Mouse (Mus musculus) embryonic facial prominence, embryonic 10.5 days (tissue): ENCODE results near the gene Sox5. TPM values are rescaled to one million over a fixed set of nuclear protein-coding genes. Genes with fewer than 3 reads are reported as not detected.

Source experiments
- DNase-seq: peaks from one replicate; pipeline ENCODE4 v3.0.0-alpha.2; 2017; ENCODE audit warnings: low spot score
- H3K27ac ChIP-seq: fragments of 300-500 bp; sonication (generic); replicated peaks from 2 replicates; pipeline ENCODE4 v1.5.1; 2016; ENCODE audit warnings: mild to moderate bottlenecking
- H3K27me3 ChIP-seq: fragments of 300-500 bp; sonication (generic); replicated peaks from 2 replicates; pipeline ENCODE4 v1.6.1; 2016; ENCODE audit warnings: low read depth, mild to moderate bottlenecking; ENCODE audit not compliant: poor library complexity, severe bottlenecking
- H3K36me3 ChIP-seq: fragments of 300-500 bp; sonication (generic); replicated peaks from 2 replicates; pipeline ENCODE4 v1.6.1; 2016; ENCODE audit warnings: mild to moderate bottlenecking, moderate library complexity
- H3K4me1 ChIP-seq: fragments of 300-500 bp; sonication (generic); 2 replicates; pipeline ENCODE4 v1.6.1; 2016
- H3K4me3 ChIP-seq: fragments of 300-500 bp; sonication (generic); 2 replicates; pipeline ENCODE4 v1.5.1; 2016; ENCODE audit warnings: mild to moderate bottlenecking, moderate library complexity
- H3K9me3 ChIP-seq: fragments of 300-500 bp; sonication (generic); 2 replicates; pipeline ENCODE4 v1.6.1; 2016; ENCODE audit warnings: mild to moderate bottlenecking
- WGBS: fragments of 180-500 bp; shearing (Covaris S2); methylation state at CpG from one replicate; pipeline ENCODE4 v1.1.7; 2016; 5-methylcytosine and 5-hydroxymethylcytosine counted together
- polyA plus RNA-seq: library from polyadenylated mRNA; unstranded; fragments of >200 nt; fragmentation: Nextera tagmentation; extraction: Ambion mirVana; gene quantifications from 2 replicates; pipeline ENCODE4 v1.2.1, GENCODE M21; 2016

Sox5 gene
- polyA plus RNA-seq, 1 experiment from 2014 or later, result 65.1 TPM

DNA sequence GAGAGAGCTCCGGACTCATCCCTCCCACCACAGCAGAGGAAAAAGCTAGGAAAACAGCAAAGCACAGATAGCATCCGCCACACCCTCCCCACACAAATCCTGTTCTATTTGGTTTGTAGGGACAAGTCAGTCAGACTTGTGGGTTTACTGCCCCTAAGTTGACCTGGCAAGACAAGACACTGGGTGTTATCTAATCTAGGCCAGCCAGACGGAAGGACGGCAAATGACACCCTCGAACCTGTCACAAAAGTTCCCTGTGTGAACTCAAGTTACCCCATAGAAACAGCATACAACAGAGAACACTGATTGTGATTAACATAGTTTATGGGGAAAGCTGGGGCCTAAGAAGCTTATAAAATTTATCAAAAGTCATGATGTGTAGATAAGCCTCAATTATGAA lies 76.8 kb downstream of the Sox5 start:
- 84% methylated on average over 5 of the region's 5 CpGs for WGBS
- no peaks in the 10 kb centered on the region; the same call in 1 of the 2 replicates for H3K4me1 ChIP-seq

DNA sequence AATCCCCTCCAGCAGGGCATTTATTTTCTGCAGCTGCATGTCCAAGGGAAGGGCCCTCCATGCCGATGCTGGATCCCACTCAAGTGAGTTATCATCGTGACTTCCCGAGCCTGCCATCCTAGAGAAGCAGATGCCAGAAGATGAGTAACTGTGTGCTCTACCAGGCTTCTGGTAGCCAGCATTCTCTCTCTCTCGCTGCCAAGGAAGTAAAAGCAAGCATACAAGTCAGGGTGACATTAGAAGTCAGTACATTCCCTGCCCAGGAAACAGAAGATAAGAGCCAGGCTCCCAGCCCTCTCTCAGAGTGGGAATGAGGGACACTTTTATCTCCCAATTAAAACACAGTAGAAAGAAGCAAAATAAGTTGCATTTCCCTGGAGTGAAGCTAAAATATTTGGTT lies 86.1 kb downstream of the Sox5 start:
- 87% methylated on average over 4 of the region's 4 CpGs for WGBS
- no peak for DNase-seq

More for the DNA sequence above, 76.8 kb downstream of the Sox5 start:
- no peaks in the 10 kb centered on the region for H3K36me3 ChIP-seq
- H3K9me3 ChIP-seq, result 0 out of 2 replicates have a peak, but pooled peaks cover 2% of the 10 kb centered on the region
- no peak overlapping the region for H3K27ac ChIP-seq
- no peak for DNase-seq
- no peaks in the 10 kb centered on the region for H3K27me3 ChIP-seq
- no peak overlapping the region for H3K4me3 ChIP-seq

DNA sequence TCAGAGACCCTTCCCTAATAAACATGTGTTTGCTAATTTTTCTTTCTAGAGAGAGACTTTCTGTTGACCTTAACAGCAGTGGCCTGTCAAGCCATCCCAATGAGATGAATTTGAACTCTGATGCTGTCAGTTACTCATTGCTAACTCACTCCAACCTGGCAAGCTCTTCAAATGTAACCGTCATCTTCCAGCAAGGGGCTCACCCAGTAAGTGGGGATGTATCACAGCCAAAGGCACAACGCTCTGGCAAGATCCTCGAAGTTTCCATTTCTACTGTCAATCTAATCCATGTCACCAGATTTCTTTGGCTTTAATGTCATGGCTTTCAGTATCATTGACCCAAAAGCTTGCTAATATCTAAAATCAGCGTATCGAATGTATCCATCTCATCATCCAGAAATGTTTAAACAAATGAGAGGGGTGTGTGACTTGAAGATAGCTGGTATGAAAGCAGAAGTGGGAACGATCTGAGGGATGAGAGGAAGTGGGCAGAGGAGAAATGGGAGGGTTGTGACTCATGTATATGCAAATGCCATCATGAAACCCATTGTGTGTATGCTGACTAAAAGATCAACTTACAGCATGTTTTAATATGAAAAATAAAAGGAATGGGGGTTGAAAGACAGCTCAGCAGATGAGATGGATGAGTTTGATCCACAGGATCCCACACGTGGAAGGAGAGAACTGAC lies 88.4 kb downstream of the Sox5 start:
- Histone ChIP-seq H3K36me3 (no peaks in the 10 kb centered on the region), H3K4me3 (no peak overlapping the region), H3K27ac (no peak overlapping the region), H3K9me3 (no peaks in the 10 kb centered on the region), H3K27me3 (no peaks in the 10 kb centered on the region), H3K4me1 (peaks cover 8% of the 10 kb centered on the region; the same call in 1 of the 2 replicates)
- 91% methylated on average over 7 of the region's 7 CpGs for WGBS
- no peak for DNase-seq

More for the DNA sequence above, 86.1 kb downstream of the Sox5 start:
- H3K27me3 ChIP-seq, result no peaks in the 10 kb centered on the region
- H3K9me3 ChIP-seq, result no peaks in the 10 kb centered on the region
- H3K4me1 ChIP-seq, result peaks cover 8% of the 10 kb centered on the region; the same call in 1 of the 2 replicates
- H3K27ac ChIP-seq, result no peak overlapping the region
- no peak overlapping the region for H3K4me3 ChIP-seq
- no peaks in the 10 kb centered on the region for H3K36me3 ChIP-seq

GRCm38 (mm10) chr6:144691298-144692041 lies 90.3 kb downstream of the Sox5 start:
- no peaks in the 10 kb centered on the region for H3K27me3 ChIP-seq
- no peaks in the 10 kb centered on the region for H3K36me3 ChIP-seq
- DNase-seq, result no peak
- H3K27ac ChIP-seq, result no peak overlapping the region
- H3K9me3 ChIP-seq, result no peaks in the 10 kb centered on the region
- no peaks in the 10 kb centered on the region for H3K4me1 ChIP-seq
- WGBS, result 89% methylated on average over 7 of the region's 7 CpGs
- H3K4me3 ChIP-seq, result no peak overlapping the region

- Histone ChIP-seq H3K9me3 (no peaks in the 10 kb centered on the region), H3K27me3 (no peaks in the 10 kb centered on the region), H3K27ac (no peak overlapping the region), H3K36me3 (no peaks in the 10 kb centered on the region), H3K4me1 (no peaks in the 10 kb centered on the region), H3K4me3 (no peak overlapping the region)
- DNase-seq, result no peak
- WGBS, result 91% methylated on average over 3 of the region's 3 CpGs
These were observed 92.7 kb downstream of the Sox5 start for GRCm38 (mm10) chr6:144689076-144689475.

GRCm38 (mm10) chr6:144687681-144688080 lies 94.1 kb downstream of the Sox5 start:
- no peaks in the 10 kb centered on the region for H3K4me1 ChIP-seq
- no peaks in the 10 kb centered on the region for H3K9me3 ChIP-seq
- H3K36me3 ChIP-seq, result no peaks in the 10 kb centered on the region
- H3K4me3 ChIP-seq, result no peak overlapping the region
- no peak for DNase-seq
- H3K27ac ChIP-seq, result no peak overlapping the region
- WGBS, result 83% methylated on average over 8 of the region's 8 CpGs
- no peaks in the 10 kb centered on the region for H3K27me3 ChIP-seq

DNA sequence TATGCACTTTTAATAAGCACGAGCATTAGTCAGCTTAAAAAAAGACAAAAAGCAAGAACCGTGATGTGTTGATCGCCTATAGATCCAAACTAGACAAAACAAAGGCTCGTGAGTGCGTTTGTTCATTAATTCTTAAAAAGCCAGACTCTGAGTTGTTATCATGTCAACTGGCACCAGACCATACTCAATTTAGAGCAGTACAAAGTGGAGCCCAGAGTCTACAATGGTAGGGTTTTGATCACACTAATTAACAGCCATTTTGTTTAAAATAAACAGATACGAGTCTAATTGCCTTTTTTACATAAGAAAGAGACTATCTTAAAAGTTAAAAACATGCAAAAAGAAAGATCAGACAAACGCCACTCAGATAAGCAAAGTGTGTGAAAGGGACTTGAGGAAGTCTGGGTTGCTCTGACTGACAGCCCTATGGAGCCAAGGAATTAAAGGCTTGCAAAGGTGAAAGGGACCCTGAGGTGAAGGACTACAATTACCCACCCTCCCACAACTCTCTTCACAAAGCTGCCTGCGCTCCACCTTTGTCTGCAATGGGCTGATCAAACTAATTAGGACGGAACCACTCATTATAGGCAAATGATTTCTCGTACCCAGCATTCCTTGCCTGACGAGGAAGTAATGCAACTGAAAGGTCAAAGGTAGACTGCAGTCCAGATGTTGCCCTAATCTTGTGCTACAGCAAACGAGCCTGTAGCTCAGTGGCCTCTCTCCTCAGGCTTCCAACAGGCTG lies 100.6 kb downstream of the Sox5 start:
- Histone ChIP-seq H3K36me3 (no peaks in the 10 kb centered on the region), H3K27ac (no peak overlapping the region), H3K9me3 (no peaks in the 10 kb centered on the region), H3K4me1 (peaks cover 14% of the 10 kb centered on the region), H3K4me3 (no peak overlapping the region), H3K27me3 (no peaks in the 10 kb centered on the region)
- WGBS, result 47% methylated on average over 12 of the region's 12 CpGs
- peak; percentile 27 for DNase-seq

- no peak for DNase-seq
- H3K4me1 ChIP-seq, result peaks cover 14% of the 10 kb centered on the region
- no peak overlapping the region for H3K27ac ChIP-seq
- H3K9me3 ChIP-seq, result no peaks in the 10 kb centered on the region
- no peaks in the 10 kb centered on the region for H3K36me3 ChIP-seq
- 92% methylated on average over 9 of the region's 9 CpGs for WGBS
- H3K4me3 ChIP-seq, result no peak overlapping the region
- no peaks in the 10 kb centered on the region for H3K27me3 ChIP-seq
These were observed 104.2 kb downstream of the Sox5 start for GRCm38 (mm10) chr6:144677491-144678133.

DNA sequence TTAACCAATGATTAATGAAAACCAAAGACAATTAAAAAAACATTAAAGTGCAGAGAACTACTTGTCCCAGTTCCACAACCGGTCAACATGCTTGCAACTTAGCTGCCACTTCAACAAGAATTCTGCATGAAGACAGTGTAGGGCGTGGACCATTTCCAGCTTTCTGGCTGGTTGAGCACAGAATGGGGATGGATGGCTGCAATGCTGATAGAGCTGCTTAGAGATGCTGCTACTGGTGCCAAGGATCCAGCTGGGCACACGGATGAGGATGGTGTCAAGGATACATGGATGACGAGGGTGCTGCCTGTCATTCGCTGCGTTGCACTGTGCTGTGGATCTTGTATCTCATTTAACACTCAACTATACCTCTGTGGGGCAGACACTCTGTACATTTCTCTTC lies 106.7 kb downstream of the Sox5 start:
- WGBS, result 93% methylated on average over 6 of the region's 6 CpGs
- 0 out of 2 replicates have a peak, but pooled peaks cover 5% of the 10 kb centered on the region for H3K4me1 ChIP-seq

DNA sequence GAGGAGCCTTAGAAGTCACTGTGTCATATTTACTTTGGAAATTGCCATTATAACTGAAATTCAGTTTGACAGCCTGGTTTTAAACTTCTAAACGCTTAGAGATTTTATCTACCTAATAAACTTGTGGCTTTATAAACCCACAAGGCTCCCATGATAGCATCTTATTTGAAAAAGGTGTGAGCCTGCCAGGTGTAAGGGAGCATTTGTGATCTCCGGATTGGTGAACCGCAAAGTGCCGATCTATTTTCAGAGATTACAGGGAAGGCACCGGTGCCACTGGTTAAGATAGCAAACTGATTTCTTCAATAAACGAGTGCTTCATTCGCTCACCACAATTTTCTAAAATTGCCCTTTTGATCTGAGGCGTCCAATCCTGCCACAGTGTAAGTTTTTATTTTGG lies 107.9 kb downstream of the Sox5 start:
- H3K27ac ChIP-seq, result no peak overlapping the region
- H3K9me3 ChIP-seq, result no peaks in the 10 kb centered on the region
- WGBS, result 79% methylated on average over 8 of the region's 8 CpGs
- no peak overlapping the region for H3K4me3 ChIP-seq
- H3K27me3 ChIP-seq, result no peaks in the 10 kb centered on the region
- 0 out of 2 replicates have a peak, but pooled peaks cover 5% of the 10 kb centered on the region for H3K4me1 ChIP-seq
- DNase-seq, result no peak
- no peaks in the 10 kb centered on the region for H3K36me3 ChIP-seq

More for the DNA sequence above, 106.7 kb downstream of the Sox5 start:
- Histone ChIP-seq H3K4me3 (no peak overlapping the region), H3K36me3 (no peaks in the 10 kb centered on the region), H3K27ac (no peak overlapping the region), H3K9me3 (no peaks in the 10 kb centered on the region), H3K27me3 (no peaks in the 10 kb centered on the region)
- DNase-seq, result no peak

DNA sequence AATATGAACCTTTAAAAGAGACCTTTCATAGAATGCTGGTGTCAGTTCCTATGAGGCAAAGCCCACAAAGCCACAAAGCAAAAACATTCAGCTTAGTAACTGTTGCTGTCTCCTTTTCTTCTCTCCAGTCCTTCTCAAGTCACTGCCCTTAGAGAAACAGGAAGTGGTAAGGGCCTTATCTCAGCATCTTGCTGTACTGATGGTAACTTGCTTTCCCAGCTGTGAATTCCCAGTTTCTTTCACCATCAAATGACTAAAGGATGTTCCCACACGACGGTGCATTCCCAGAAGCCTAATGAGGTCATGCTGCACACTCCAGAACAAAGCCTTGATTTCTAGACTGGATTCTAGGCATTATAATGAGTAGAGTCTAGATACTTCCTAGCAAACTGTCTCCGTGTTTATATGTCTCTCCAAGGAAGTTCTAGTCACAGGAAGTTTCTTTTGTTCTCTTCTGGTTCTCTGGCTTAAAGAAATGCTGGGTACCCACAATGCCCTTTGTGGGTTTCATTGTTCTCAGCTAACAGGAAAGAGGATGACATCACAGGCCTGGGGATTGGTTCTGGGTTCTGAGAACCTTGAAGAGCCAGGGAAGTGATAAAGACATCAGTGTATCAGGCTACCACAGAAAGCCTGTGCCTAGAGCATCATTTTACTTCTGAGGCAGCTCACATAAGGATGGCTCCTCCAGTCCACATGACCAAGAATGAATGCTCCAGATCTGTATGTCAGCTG lies 111.2 kb downstream of the Sox5 start:
- Histone ChIP-seq H3K27ac (no peak overlapping the region), H3K27me3 (no peaks in the 10 kb centered on the region), H3K36me3 (no peaks in the 10 kb centered on the region), H3K4me3 (no peak overlapping the region), H3K9me3 (peaks cover 8% of the 10 kb centered on the region; the same call in 1 of the 2 replicates), H3K4me1 (0 out of 2 replicates have a peak, but pooled peaks cover 3% of the 10 kb centered on the region)
- 62% methylated on average over 3 of the region's 3 CpGs for WGBS
- no peak for DNase-seq
